Mouse (Mus musculus) left cerebral cortex, postnatal 4 days (tissue): ENCODE data around the gene Spin1. TPM values are rescaled to one million over a fixed set of nuclear protein-coding genes. Genes with fewer than 3 reads are reported as not detected.

Experiments
- DNase-seq: peaks from one replicate; pipeline ENCODE4 v3.0.0-alpha.2; 2022
- intact Hi-C: fragments of 180-260 bp; cut with DNase I; formaldehyde crosslinking; loops from one replicate; pipeline ENCODE4 v1.15.1; 2025
- total RNA-seq, 2 experiments: library from RNA; stranded (reverse); gene quantifications; 2 replicates each; pipeline ENCODE4 v1.2.3; 2021

Gene Spin1
- total RNA-seq, 2 experiments from 2014 or later, result 227 to 232 TPM

DNA sequence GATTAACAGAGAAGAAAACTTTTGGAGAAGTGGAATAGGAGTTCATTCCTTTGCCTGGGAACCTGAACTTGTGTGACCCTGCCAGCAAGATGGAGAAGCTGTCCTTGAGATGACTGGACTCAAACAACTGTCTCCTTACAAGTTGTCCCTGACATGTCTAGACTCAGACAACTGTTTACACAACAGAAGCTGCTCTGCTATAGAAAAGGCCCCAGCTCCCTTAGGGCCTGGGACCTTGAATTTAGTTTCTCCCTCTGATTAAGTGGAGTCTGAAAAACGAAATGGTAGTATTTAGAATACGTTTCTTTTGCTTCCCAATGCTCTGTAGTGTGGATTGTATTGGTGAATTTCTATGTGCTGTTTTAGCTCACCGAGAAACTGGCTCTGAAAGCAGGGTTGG, 84.2 kb downstream of the Spin1 start:
- DNase-seq, result no peak
- intact Hi-C loops, result no loop called here

DNA sequence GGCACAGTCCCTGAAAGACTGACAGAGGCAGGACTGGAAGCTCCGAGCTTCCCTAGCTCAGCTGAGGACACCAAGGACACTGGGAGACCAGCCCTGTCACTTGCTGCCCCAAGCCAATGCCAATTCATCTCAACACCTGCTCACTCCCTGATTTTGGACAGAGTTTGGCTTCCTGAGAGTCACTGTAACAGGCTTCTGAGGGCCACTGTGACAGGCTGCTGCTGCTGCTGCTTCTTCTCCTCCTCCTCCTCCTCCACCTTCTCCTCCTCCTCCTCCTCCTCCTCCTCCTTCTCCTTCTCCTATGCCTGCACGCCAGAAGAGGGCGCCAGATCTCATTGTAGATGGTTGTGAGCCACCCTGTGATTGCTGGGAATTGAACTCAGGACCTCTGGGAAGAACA, 89.7 kb downstream of the Spin1 start:
- no peak for DNase-seq
- intact Hi-C loops, result loop anchor here (10.0 kb wide), 1 partner anchor 236 kb away; no protein-coding TSS in a partner anchor

DNA sequence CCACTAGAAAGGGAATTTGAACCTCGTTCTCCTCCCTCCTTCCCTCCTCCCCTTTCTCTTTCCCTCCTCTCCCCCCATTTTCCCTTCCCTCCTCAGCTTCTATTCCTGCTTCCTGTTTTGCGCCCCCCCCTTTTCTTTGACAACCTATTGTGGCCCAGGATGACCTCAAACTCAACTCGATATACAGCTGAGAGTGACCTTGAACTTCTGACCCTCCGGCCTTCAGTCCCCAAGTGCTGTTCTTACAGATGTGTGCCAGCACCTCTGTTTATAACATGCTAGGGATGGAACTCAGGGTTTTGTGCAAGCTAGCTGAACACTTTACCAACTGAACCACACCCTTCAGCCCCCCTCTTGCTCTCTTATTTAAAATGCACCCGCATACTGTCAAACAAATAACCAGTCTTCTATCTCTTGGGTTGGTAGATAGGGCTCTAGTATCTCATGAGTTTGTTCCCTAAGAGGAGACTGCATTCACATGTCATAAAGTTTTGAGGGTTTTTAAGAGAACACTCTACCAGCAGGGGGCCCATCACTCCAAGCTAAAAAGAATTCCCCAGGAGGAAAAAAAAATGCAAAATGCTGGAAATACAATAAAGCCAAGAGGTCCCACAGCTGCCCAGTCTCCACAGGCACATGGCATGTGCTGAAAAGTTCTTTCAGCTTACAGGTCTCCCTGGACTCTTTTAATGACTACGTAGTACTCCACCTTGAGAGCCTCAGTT, 90.9 kb downstream of the Spin1 start:
- intact Hi-C loops, result loop anchor here (10.0 kb wide), 1 partner anchor 237 kb away; no protein-coding TSS in a partner anchor
- no peak for DNase-seq

DNA sequence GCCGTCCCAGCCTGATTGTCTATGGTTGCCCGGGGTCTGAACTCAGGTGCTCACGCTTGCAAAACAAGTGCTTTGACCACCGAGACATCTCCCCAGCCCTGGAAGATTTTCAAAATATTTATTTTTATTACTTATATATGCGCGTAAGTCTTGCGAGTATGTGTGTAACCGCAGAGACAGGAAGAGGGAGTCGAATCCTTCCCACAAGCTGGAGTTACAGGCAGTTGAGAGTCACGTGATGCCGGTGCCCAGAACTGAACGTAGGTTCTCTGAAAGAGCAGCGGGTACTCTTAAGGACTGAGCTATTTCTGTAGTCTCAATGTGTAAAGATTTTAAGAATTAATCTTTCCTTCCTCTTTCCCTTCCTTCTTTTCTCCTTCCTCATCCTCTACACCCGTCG, 93.2 kb downstream of the Spin1 start:
- no peak for DNase-seq
- intact Hi-C loops, result loop anchor here (10.0 kb wide), 1 partner anchor 239 kb away; no protein-coding TSS in a partner anchor

DNA sequence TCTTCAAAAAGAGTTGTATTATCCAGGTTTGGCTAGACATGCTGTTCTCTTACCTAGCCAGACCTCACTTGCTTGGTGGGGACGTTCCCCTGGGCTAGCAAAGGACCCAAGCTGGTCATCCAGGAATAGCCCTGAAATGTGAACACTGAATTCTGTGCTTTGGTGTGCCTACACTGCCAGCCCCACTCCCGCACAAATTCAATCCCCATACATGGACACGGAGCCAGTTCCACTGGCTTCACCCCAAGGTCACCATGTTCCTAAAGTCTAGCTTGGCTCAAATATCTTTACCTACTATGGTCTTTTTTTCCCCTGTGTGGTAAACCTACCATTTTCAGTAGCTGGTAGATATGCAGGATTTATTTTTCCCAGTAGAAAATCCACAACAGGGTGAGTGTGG, 97.0 kb downstream of the Spin1 start:
- intact Hi-C loops, result loop anchor here (10.0 kb wide), 1 partner anchor 243 kb away; no protein-coding TSS in a partner anchor
- no peak for DNase-seq

DNA sequence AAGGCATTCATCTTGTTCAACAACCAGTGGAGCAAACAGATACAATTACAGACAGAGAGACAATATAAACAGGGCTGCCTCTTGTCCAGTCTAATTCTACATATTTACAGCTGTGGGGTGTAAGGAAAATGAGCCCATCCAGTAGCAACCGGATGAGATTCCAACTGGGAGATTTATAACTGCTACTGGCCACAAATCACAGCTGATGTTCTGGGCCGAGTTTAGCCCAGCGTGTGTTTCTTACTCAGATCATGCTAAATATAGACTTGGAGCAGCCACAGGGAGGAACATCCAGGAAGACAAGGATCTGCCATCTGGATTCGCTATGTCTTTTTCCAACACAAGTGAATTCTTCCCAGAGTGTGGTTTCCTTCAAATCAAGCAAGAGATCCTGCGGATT, 97.5 kb downstream of the Spin1 start:
- intact Hi-C loops, result loop anchor here (10.0 kb wide), 1 partner anchor 243 kb away; no protein-coding TSS in a partner anchor
- no peak for DNase-seq

Other genes starting within 250 kb of the Spin1 start
- gene Nxnl2, start 70.1 kb downstream of the Spin1 start, total RNA-seq, result 1 to 10 TPM; 1.8 to 4.5 TPM